Mouse (Mus musculus): ENCODE measurements around the gene Klhdc10. TPM values are rescaled to one million over a fixed set of nuclear protein-coding genes. Genes with fewer than 3 reads are reported as not detected.

Gene Klhdc10
- polyA plus RNA-seq, 1 experiment from 2014 or later: 27.4 TPM

GRCm38 (mm10) chr6:30499049-30499448 is 97.4 kb downstream of the Klhdc10 start:
- 0 out of 2 replicates have a peak, but pooled peaks cover 2% of the 10 kb centered on the region for H3K36me3 ChIP-seq (ENCODE audit: control insufficient read depth, insufficient read depth, low read length)
- no peak overlapping the region for H3K27ac ChIP-seq (ENCODE audit: low read depth, low read length)
- DNase-seq (ENCODE audit: low spot score) (no peak), ATAC-seq (ENCODE audit: low FRiP score) (no peak)
- no peaks in the 10 kb centered on the region for H3K9me3 ChIP-seq (ENCODE audit: control insufficient read depth, low read length)
- H3K4me2 ChIP-seq (replicated peaks; ENCODE audit: low read depth, low read length): no peak overlapping the region
- WGBS: 88% methylated on average over 3 of the region's 3 CpGs
- no peak overlapping the region for H3K4me3 ChIP-seq (ENCODE audit: low read depth, low read length)
- H3K9ac ChIP-seq (ENCODE audit: low read depth, low read length): no peak overlapping the region
- no peaks in the 10 kb centered on the region for H3K4me1 ChIP-seq (replicated peaks; ENCODE audit: control insufficient read depth, insufficient read depth, low read length)
- no peaks in the 10 kb centered on the region for H3K27me3 ChIP-seq (ENCODE audit: control insufficient read depth, insufficient read depth, low read length)

Other genes with a start within 250 kb of the Klhdc10 start
- gene Ube2h, start 97.3 kb upstream of the Klhdc10 start, polyA plus RNA-seq (2014; fragmentation: Nextera tagmentation; extraction: Ambion mirVana): 54.9 and 56.1 TPM in 2 replicates
- 69.3 and 79.1 TPM in 2 replicates for gene Zc3hc1, start 10.8 kb upstream of the Klhdc10 start, polyA plus RNA-seq (2014; fragmentation: Nextera tagmentation; extraction: Ambion mirVana)
- gene Tmem209, start 107.9 kb downstream of the Klhdc10 start, polyA plus RNA-seq (2014; fragmentation: Nextera tagmentation; extraction: Ambion mirVana): 47.9 and 51.6 TPM in 2 replicates
- gene Ssmem1, start 108.0 kb downstream of the Klhdc10 start, polyA plus RNA-seq (2014; fragmentation: Nextera tagmentation; extraction: Ambion mirVana): 0.36 and 0.37 TPM in 2 replicates
- gene Cpa2, start 139.7 kb downstream of the Klhdc10 start, polyA plus RNA-seq (2014; fragmentation: Nextera tagmentation; extraction: Ambion mirVana): 6.8 and 9.4 TPM in 2 replicates
- gene Cpa4, start 166.5 kb downstream of the Klhdc10 start, polyA plus RNA-seq (2014; fragmentation: Nextera tagmentation; extraction: Ambion mirVana): 3.5 and 3.9 TPM in 2 replicates
- gene Cpa5, start 209.1 kb downstream of the Klhdc10 start, polyA plus RNA-seq (2014; fragmentation: Nextera tagmentation; extraction: Ambion mirVana): 0.15 TPM in 1 of 2 replicates, not detected in the other
- 0.11 and 0.28 TPM in 2 replicates for gene Cpa1, start 237.3 kb downstream of the Klhdc10 start, polyA plus RNA-seq (2014; fragmentation: Nextera tagmentation; extraction: Ambion mirVana)